Mouse (Mus musculus): ENCODE results near the gene Shisa6. TPM values are rescaled to one million over a fixed set of nuclear protein-coding genes. Genes with fewer than 3 reads are reported as not detected.

Gene Shisa6
- not detected for total RNA-seq (2023)

GRCm38 (mm10) chr11:66525371-66526045 is at the start of gene Shisa6:
Gene Shisa6, minus strand, starts transcription at chr11:66525964.

GRCm38 (mm10) chr11:66167801-66168651 is 357.7 kb downstream of the Shisa6 start, which contains the start of gene Dnah9:
Gene Dnah9, minus strand, starts transcription at chr11:66168551.

